Mouse (Mus musculus): Measurements from ENCODE around the gene Ttc7. TPM values are rescaled to one million over a fixed set of nuclear protein-coding genes. Genes with fewer than 3 reads are reported as not detected.
A peak's percentile ranks its signal among the peaks of the same experiment; 100 is the strongest.

Gene Ttc7
- polyA plus RNA-seq, 1 experiment from 2014 or later, result 22.0 TPM

GRCm38 (mm10) chr17:87332887-87333286, 50.2 kb downstream of the Ttc7 start:
- H3K36me3 ChIP-seq, result no peaks in the 10 kb centered on the region
- H3K4me2 ChIP-seq (replicated peaks), result no peak overlapping the region
- no peak for ATAC-seq
- H3K4me1 ChIP-seq (replicated peaks), result peaks cover 19% of the 10 kb centered on the region
- no peak overlapping the region for H3K27ac ChIP-seq
- H3K9ac ChIP-seq, result no peak overlapping the region
- WGBS, result 83% methylated on average over 6 of the region's 6 CpGs
- no peak overlapping the region for H3K4me3 ChIP-seq (replicated peaks)
- no peaks in the 10 kb centered on the region for H3K9me3 ChIP-seq
- H3K27me3 ChIP-seq (replicated peaks), result no peaks in the 10 kb centered on the region

GRCm38 (mm10) chr17:87334162-87334561, 51.5 kb downstream of the Ttc7 start:
- Histone ChIP-seq H3K27ac (no peak overlapping the region), H3K4me1 (replicated peaks) (peaks cover 16% of the 10 kb centered on the region), H3K4me2 (replicated peaks) (no peak overlapping the region), H3K4me3 (replicated peaks) (no peak overlapping the region), H3K9ac (no peak overlapping the region), H3K36me3 (no peaks in the 10 kb centered on the region), H3K9me3 (no peaks in the 10 kb centered on the region), H3K27me3 (replicated peaks) (no peaks in the 10 kb centered on the region)
- 93% methylated on average over 12 of the region's 12 CpGs for WGBS
- ATAC-seq, result no peak

- no peaks in the 10 kb centered on the region for H3K36me3 ChIP-seq
- H3K9ac ChIP-seq, result no peak overlapping the region
- H3K27ac ChIP-seq, result no peak overlapping the region
- H3K4me2 ChIP-seq (replicated peaks), result no peak overlapping the region
- no peak for ATAC-seq
- H3K4me1 ChIP-seq (replicated peaks), result peaks cover 15% of the 10 kb centered on the region
- no peaks in the 10 kb centered on the region for H3K27me3 ChIP-seq (replicated peaks)
- H3K4me3 ChIP-seq (replicated peaks), result no peak overlapping the region
- WGBS, result 90% methylated on average over 14 of the region's 14 CpGs
- H3K9me3 ChIP-seq, result no peaks in the 10 kb centered on the region
Measured at GRCm38 (mm10) chr17:87335152-87335551, 52.5 kb downstream of the Ttc7 start.

DNA sequence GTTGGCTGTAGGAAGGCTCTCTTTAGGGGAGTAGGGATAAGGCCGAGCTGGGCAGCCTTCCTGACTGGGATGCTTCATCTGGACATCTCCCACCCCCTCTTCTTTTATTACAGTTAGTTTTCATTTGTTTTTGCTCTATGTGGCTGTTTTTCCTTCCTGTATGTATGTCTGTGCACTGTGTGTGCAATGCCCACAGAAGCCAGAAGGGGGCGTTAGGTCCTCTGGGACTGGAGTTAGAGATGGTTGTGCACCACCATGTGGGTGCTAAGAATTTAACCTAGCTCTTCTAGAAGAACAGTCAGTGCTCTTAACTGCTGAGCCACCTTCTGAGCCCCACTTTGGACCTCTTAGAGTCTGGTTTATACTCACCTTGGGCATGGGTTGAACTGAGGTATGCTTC, 53.0 kb downstream of the Ttc7 start:
- H3K4me1 ChIP-seq (replicated peaks), result peaks cover 11% of the 10 kb centered on the region
- no peak overlapping the region for H3K4me3 ChIP-seq (replicated peaks)
- H3K9ac ChIP-seq, result no peak overlapping the region
- WGBS, result 83% methylated on average over 2 of the region's 2 CpGs
- H3K9me3 ChIP-seq, result no peaks in the 10 kb centered on the region
- no peak overlapping the region for H3K4me2 ChIP-seq (replicated peaks)
- ATAC-seq, result no peak
- H3K27ac ChIP-seq, result no peak overlapping the region
- no peaks in the 10 kb centered on the region for H3K27me3 ChIP-seq (replicated peaks)
- H3K36me3 ChIP-seq, result no peaks in the 10 kb centered on the region

DNA sequence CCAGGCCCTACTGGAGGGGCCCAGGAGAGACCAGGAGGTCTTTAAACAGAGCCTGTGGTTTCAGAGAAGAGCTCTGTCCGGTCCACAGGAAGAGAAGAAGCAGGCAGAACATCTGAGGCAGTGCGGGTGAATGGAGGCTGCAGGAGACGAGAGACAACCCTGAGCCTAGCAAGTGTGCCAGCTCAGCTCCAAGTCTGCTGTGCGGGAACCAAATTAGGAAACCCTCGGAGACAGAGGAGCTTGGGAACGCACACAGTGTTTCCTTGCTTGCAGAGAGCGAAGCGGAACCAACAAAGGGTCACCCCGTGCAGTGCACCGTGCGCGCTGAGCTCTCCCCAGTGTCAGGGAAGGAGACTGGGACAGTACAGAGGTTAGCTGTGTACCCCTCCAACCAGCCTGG, 54.2 kb downstream of the Ttc7 start:
- H3K4me2 ChIP-seq (replicated peaks), result no peak overlapping the region
- no peaks in the 10 kb centered on the region for H3K4me1 ChIP-seq (replicated peaks)
- no peaks in the 10 kb centered on the region for H3K36me3 ChIP-seq
- no peak overlapping the region for H3K4me3 ChIP-seq (replicated peaks)
- no peak overlapping the region for H3K9ac ChIP-seq
- H3K9me3 ChIP-seq, result no peaks in the 10 kb centered on the region
- H3K27me3 ChIP-seq (replicated peaks), result no peaks in the 10 kb centered on the region
- no peak for ATAC-seq
- H3K27ac ChIP-seq, result 0 out of 2 replicates have a peak overlapping the region, but pooled peaks have one; percentile 22
- WGBS, result 81% methylated on average over 12 of the region's 12 CpGs

DNA sequence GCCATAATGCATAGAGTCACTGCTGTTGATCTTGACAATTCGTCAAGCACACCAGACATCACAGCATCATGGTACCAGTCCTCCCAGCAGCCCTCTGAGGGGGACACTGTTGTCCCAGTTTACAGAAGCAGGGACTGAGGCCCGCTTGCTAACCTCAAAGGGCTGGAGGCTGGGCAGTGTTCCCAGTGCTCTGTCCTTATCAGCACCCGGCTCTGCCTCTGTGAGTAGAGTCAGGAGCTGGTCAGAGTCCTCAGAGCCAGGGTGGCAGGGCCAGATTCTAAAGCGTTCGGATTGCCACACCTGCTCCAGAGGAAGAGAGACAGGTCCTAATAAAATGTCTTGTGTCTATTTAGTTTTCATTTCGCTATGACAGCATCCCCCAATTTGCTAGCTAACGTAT, 55.0 kb downstream of the Ttc7 start:
- no peak overlapping the region for H3K9ac ChIP-seq
- WGBS, result 83% methylated on average over 7 of the region's 7 CpGs
- H3K4me3 ChIP-seq (replicated peaks), result no peak overlapping the region
- no peaks in the 10 kb centered on the region for H3K36me3 ChIP-seq
- H3K27me3 ChIP-seq (replicated peaks), result no peaks in the 10 kb centered on the region
- no peak overlapping the region for H3K27ac ChIP-seq
- H3K4me2 ChIP-seq (replicated peaks), result no peak overlapping the region
- no peaks in the 10 kb centered on the region for H3K4me1 ChIP-seq (replicated peaks)
- H3K9me3 ChIP-seq, result no peaks in the 10 kb centered on the region
- no peak for ATAC-seq

GRCm38 (mm10) chr17:87339122-87339521, 56.4 kb downstream of the Ttc7 start:
- Histone ChIP-seq H3K9ac (no peak overlapping the region), H3K4me3 (replicated peaks) (no peak overlapping the region), H3K27ac (no peak overlapping the region), H3K4me2 (replicated peaks) (no peak overlapping the region), H3K4me1 (replicated peaks) (no peaks in the 10 kb centered on the region), H3K36me3 (no peaks in the 10 kb centered on the region), H3K9me3 (no peaks in the 10 kb centered on the region), H3K27me3 (replicated peaks) (no peaks in the 10 kb centered on the region)
- no peak for ATAC-seq
- WGBS, result 83% methylated on average over 1 of the region's 1 CpGs

DNA sequence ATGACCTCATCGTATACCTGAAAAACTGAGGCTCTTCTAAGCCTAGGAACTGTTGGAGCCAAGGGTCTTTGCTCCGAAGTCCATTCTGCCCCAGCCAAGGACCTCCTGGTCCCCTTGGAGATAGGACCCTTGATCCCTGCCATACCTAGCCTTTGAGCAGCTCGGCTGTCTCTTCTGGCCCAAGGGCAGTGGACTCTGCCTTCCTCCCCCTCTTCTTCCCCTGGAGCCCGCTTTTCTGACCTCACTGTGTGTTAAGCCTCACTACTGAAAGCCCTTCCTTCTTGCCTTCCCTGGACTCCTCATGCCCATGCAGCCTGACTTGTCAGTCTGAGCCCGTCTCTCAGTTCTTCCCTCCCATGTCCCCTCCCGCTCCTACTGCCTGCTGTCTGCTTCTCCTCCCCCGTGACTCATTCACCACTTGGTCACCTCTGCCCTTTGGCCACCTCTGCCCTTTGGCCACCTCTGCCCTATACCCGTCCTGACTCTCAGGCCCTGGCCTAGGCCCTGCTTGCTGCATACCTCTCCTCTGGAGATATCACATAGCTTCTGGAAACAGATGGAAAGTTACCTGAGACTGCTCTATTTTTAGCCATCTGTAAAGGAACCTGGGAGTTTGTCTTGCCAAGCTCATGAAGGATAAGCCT, 60.5 kb downstream of the Ttc7 start:
- Histone ChIP-seq H3K27ac (no peak overlapping the region), H3K4me3 (replicated peaks) (no peak overlapping the region), H3K4me2 (replicated peaks) (no peak overlapping the region), H3K36me3 (no peaks in the 10 kb centered on the region), H3K27me3 (replicated peaks) (no peaks in the 10 kb centered on the region), H3K9me3 (no peaks in the 10 kb centered on the region), H3K4me1 (replicated peaks) (no peaks in the 10 kb centered on the region), H3K9ac (no peak overlapping the region)
- WGBS, result 71% methylated on average over 8 of the region's 8 CpGs
- ATAC-seq, result no peak

GRCm38 (mm10) chr17:87344441-87345251, 62.0 kb downstream of the Ttc7 start:
- Histone ChIP-seq H3K4me1 (replicated peaks) (0 out of 2 replicates have a peak, but pooled peaks cover 6% of the 10 kb centered on the region), H3K4me3 (replicated peaks) (no peak overlapping the region), H3K27ac (no peak overlapping the region), H3K36me3 (no peaks in the 10 kb centered on the region), H3K27me3 (replicated peaks) (no peaks in the 10 kb centered on the region), H3K9ac (no peak overlapping the region), H3K4me2 (replicated peaks) (no peak overlapping the region), H3K9me3 (no peaks in the 10 kb centered on the region)
- no peak for ATAC-seq
- 68% methylated on average over 18 of the region's 18 CpGs for WGBS

DNA sequence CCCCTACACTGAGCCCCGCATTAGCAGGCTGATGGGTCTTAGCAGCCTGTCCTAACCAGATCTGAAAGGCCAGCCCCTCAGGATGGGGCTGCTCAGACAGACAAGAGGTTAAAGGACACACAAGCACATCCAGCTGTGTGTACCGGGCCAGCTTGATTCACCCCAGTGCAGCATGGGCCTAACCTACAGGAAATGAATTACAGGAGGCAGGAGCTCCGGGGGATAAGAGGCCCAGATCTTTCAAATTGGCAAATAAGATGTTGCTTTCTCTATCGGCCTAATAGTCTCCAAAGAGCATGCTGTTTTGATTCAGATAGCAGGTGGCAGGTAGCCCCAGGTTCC, 62.5 kb downstream of the Ttc7 start:
- H3K9ac ChIP-seq, result no peak overlapping the region

DNA sequence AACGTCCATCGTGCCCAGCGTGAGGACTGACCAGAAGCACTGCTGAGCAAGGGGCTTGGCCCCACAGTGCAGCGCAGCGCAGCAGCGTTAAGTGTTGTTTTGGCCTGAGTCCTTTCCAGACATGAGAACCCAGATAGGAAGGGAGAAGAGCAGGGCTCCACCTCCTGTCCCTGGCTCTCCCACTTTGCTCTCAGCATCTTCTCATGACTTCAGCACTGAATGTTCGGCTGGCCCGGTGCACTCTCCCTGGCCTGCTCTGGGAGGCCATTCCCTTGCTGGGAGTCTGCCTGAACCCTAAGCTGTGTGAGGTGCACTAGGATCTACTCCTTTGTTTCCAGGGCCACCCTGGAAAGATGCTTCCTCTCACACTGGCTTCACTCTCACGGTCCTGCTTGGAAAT, 65.7 kb downstream of the Ttc7 start:
- Histone ChIP-seq H3K27ac (no peak overlapping the region), H3K4me1 (replicated peaks) (peaks cover 36% of the 10 kb centered on the region), H3K9ac (no peak overlapping the region), H3K4me3 (replicated peaks) (no peak overlapping the region), H3K36me3 (no peaks in the 10 kb centered on the region), H3K9me3 (no peaks in the 10 kb centered on the region), H3K4me2 (replicated peaks) (no peak overlapping the region), H3K27me3 (replicated peaks) (no peaks in the 10 kb centered on the region)
- 63% methylated on average over 9 of the region's 9 CpGs for WGBS
- ATAC-seq, result no peak

More for the DNA sequence above, 62.5 kb downstream of the Ttc7 start:
- 40% methylated on average over 4 of the region's 4 CpGs for WGBS
- Histone ChIP-seq H3K9me3 (no peaks in the 10 kb centered on the region), H3K4me3 (replicated peaks) (no peak overlapping the region), H3K36me3 (no peaks in the 10 kb centered on the region), H3K27ac (no peak overlapping the region), H3K4me1 (replicated peaks) (peaks cover 12% of the 10 kb centered on the region), H3K4me2 (replicated peaks) (no peak overlapping the region), H3K27me3 (replicated peaks) (no peaks in the 10 kb centered on the region)
- ATAC-seq, result no peak

GRCm38 (mm10) chr17:87349069-87349468, 66.4 kb downstream of the Ttc7 start:
- Histone ChIP-seq H3K4me1 (replicated peaks) (peaks cover 38% of the 10 kb centered on the region), H3K4me3 (replicated peaks) (no peak overlapping the region), H3K9ac (no peak overlapping the region), H3K36me3 (no peaks in the 10 kb centered on the region), H3K27ac (no peak overlapping the region; the same call in 1 of the 2 replicates), H3K27me3 (replicated peaks) (no peaks in the 10 kb centered on the region), H3K9me3 (no peaks in the 10 kb centered on the region), H3K4me2 (replicated peaks) (no peak overlapping the region)
- no peak for ATAC-seq
- WGBS, result 38% methylated on average over 9 of the region's 9 CpGs

DNA sequence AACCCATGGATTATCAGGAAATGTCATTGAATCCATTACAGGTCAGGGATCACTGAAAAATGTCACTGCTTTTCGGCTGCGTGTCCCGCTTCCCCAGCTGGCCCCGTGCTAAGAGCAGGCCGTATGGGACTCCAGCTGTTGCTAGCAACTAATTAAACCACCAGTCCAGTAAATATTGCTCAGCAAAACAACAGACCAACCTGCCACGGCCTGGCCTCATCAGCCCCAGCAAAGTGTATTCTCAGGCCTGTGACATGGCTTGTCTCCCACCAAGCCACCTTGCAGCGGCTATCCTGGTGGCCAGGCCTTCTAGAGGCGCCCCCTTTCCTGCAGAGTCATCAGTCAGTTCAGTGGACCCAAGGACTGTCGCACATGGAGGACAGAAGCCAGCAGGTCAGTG, 66.9 kb downstream of the Ttc7 start:
- H3K9ac ChIP-seq, result no peak overlapping the region
- peaks cover 40% of the 10 kb centered on the region for H3K4me1 ChIP-seq (replicated peaks)
- 82% methylated on average over 9 of the region's 9 CpGs for WGBS
- H3K27me3 ChIP-seq (replicated peaks), result no peaks in the 10 kb centered on the region
- H3K9me3 ChIP-seq, result no peaks in the 10 kb centered on the region
- H3K4me2 ChIP-seq (replicated peaks), result no peak overlapping the region
- H3K36me3 ChIP-seq, result no peaks in the 10 kb centered on the region
- H3K4me3 ChIP-seq (replicated peaks), result no peak overlapping the region
- no peak for ATAC-seq
- H3K27ac ChIP-seq, result no peak overlapping the region; the same call in 1 of the 2 replicates
